Mouse (Mus musculus) neutrophil, adult 59 days (primary cell): ENCODE results near the gene Mylk. TPM values are rescaled to one million over a fixed set of nuclear protein-coding genes. Genes with fewer than 3 reads are reported as not detected.

ENCODE experiments used
- total RNA-seq, 2 experiments: library from RNA; stranded (reverse); gene quantifications; 1 replicate in 1 of 2; 2 replicates in 1 of 2; pipeline ENCODE4 v1.2.4; 2023

Gene Mylk
- 1 to 10 TPM; 2.4 to 3.5 TPM for total RNA-seq

GRCm38 (mm10) chr16:34745065-34745585 lies at the start of gene Mylk:
Gene Mylk (plus strand): TSS chr16:34745210.

GRCm38 (mm10) chr16:35022242-35023137 lies 277.5 kb downstream of the Mylk start, which contains the start of gene Hacd2:
Gene Hacd2 (plus strand): TSS chr16:35022428.

Other genes starting within 250 kb of the Mylk start
- 1 to 10 TPM; 1.7 to 2.2 TPM for gene Kalrn, start 171.7 kb upstream of the Mylk start, total RNA-seq
- gene Ropn1, start 95.3 kb upstream of the Mylk start, total RNA-seq: not detected
- 1 to 10 TPM; 4.2 to 4.3 TPM for gene Ccdc14, start 54.6 kb upstream of the Mylk start, total RNA-seq